Mouse (Mus musculus) brain, embryonic 14.5 days (tissue): Measurements from ENCODE around the gene Adgrf5.

ENCODE experiments used
- CTCF ChIP-seq: fragments of 200-500 bp; IDR thresholded peaks from 2 replicates; pipeline ENCODE4 v1.5.1; 2012; ENCODE audit warnings: inconsistent platforms, mild to moderate bottlenecking, moderate library complexity, borderline replicate concordance; ENCODE audit not compliant: insufficient read depth, insufficient read length; ENCODE audit errors: extremely low read depth
- POLR2A ChIP-seq: fragments of 200-500 bp; IDR thresholded peaks from 2 replicates; pipeline ENCODE4 v1.6.1; 2012; ENCODE audit warnings: mild to moderate bottlenecking, inconsistent platforms, borderline replicate concordance; ENCODE audit not compliant: poor library complexity, insufficient read depth, insufficient read length, severe bottlenecking; ENCODE audit errors: extremely low read depth

DNA sequence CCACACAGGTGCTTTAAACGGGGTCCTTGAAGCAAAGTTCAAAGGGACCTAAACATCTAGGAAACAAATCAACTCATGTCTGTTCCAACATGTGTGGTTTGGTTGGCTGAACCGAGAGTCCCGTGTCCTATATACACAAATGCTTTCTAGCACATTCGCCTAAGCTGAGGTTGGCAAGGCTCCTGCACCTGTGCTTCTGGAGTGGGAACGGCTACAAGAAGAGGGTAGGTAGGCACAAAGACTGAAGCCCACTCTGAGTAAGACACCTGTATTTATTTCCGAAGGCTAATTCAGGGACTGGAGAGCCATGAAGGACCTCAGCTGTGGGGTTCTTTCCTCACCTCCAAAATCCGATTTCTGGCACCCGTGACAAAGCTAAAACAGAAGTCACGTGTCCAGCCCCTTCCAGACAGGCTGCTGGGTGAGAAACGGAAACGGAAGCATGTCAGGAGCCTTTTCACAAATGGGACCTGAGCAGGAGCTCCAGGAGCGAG lies 99.5 kb downstream of the Adgrf5 start:
- TF ChIP-seq CTCF (no peak), POLR2A (no peak)
